Mouse (Mus musculus) common myeloid progenitor, adult 5-6 weeks (primary cell): ENCODE results near the gene Olfr125. TPM values are rescaled to one million over a fixed set of nuclear protein-coding genes. Genes with fewer than 3 reads are reported as not detected.

Source experiments
- ATAC-seq: replicated peaks from 2 replicates; pipeline ENCODE4 v1.8.0; 2016; ENCODE audit warnings: low read depth, mild to moderate bottlenecking, moderate TSS enrichment, inconsistent platforms; ENCODE audit not compliant: poor library complexity, severe bottlenecking
- total RNA-seq: library from RNA; stranded (forward); fragments of 200-1000, 187-1606 nt; gene quantifications from 2 replicates; pipeline ENCODE4 v1.2.3, GENCODE M21; 2017

The Olfr125 gene
- total RNA-seq: not detected in 2 replicates

DNA sequence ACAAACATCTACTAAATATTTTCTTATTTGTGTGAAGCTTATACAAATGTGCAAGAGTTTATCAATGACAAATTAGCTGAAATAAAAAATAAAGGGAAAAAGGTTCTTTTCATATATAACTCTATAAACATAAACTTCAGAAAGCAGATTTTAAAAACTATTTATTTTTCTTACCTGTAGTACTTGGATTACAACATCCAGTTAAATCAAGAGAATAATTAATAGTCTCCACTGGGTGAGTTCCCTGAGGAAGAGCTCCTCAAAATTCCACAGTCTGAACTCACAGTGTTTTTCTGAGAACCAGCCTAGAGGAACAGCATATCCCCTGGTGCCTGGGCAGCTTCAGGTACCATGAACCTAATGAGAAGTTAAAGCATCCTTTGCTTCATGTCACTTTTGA, at the start of gene Olfr125:
TSS of gene Olfr125 (plus strand) at position 301 of the 400 bp plus-strand sequence.
- ATAC-seq: no peak

DNA sequence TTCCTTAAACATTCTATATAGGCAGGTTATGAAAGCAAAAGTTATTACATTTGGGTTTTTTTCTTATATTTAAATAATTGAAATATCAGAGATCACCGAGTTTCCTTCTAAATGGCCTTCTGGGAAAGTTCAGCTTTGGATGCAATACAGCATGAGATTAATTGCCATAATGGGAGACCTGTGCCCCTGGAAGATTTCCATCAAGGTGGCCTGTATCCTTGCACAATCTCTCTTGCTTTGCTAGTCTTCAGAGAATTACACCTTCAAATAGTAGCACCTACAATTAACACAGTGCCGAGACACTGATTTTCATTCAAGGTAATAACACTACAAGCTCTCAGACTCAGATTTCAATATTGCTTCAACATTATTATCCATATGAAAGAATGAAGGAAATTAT, 39.5 kb upstream of the Olfr125 start, which contains the start of gene Olfr123:
TSS of gene Olfr123 (plus strand) at position 301 of the 400 bp plus-strand sequence.
- no peak for ATAC-seq

DNA sequence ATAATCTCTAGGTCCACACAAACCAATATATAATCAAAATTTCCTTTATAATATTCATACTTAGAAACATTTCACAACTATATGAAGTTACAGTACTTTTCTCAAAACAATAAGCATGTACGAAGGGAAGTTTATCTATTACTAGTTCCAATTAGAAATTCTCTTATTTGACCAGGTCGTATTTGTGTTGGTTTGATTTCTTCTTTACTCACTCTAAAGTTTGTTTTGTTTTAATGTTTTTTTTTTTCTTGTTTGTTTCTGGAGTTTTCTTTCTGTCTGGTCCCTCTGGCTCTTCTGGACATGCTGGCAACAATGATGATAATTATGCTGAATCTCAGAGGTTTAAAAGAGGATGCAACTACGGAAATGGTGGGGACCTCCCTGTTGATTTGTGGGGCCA, 33.2 kb upstream of the Olfr125 start, which contains the start of gene Olfr124:
TSS of gene Olfr124 (plus strand) at position 301 of the 400 bp plus-strand sequence.
- ATAC-seq: no peak

DNA sequence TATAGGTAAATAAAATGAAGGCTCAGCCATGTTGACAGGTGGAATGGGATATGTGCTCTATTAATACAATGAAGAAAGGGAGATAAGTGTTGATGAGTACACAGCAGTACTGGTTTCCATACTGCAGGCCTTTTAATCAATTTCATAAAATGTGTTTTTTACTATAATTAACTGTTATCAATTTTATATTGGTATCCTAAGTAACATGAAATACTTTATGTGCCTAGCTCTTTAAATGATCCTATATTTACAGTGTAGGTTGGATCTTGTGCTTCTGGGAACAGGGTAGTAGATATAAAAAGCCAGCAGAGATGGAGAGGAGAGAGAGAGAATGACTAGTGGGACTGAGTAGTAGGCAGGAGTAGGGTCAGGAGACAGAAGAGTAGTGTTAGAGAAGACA, 14.4 kb downstream of the Olfr125 start, which contains the start of gene Olfr126:
TSS of gene Olfr126 (plus strand) at position 301 of the 400 bp plus-strand sequence.
- ATAC-seq: no peak

DNA sequence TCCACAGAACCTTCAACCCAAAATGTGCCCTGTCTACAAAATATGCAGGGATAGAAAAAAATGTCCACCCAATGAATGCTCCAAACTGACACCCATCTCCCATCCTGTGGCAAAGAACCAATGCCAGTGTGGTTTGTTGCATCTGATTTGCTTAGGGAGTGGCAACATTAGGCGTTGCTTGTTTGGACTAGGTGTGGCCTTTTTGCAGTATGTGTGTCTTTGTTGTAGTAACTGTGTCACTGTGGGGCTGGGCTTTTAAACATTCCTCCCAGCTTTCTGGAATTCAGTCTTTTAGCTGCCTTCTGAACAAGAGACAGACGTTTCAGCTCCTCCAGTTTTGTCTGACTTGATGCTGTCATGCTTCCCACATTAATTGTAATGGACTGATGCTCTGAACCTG, 31.2 kb downstream of the Olfr125 start:
- no peak for ATAC-seq

DNA sequence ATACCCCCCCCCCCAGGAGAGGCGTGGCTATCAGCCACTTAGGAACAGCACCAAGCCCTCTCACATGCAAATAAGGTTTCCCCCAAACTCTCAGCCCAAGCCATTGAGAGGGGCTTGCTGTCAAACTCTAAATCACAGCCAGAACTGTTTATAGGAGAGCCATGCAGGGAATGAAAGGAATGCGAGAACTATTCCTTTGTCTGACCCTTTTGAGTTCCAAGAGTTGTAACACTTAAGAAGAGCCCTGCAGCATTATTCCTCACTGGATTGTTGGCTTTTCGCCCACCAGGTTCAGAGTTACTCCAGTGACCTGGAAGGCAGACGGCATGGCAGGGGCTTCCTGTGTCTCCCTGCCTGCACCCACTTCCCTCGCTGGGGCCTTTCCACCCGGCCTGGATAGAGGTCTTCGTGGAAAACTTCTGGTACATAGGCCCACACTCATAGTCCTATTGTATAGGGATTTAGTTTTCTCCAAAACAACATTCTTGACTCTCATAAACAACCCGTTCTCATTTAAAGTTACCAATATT, 37.0 kb downstream of the Olfr125 start:
- ATAC-seq: no peak

DNA sequence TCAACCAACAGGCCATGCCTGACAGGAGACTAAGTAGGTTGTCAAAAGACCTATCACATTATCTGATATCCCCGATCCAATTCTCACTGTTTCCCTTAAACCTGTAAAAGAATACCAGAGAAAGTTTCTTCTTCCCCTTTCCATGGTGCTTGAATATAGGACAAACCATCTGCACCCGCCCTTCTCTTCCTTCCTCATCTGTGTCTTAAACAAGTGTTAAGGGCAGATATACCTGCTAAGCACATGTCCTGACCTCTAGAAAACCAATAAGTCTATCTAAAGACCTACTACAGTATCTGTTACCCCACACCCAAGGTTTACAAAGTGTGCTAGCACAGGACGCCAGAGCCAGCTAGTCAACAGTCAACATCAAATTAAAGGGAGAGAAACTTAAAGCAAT, 41.1 kb downstream of the Olfr125 start:
- no peak for ATAC-seq

Other genes starting within 250 kb of the Olfr125 start
- gene Olfr114, start 240.2 kb upstream of the Olfr125 start, total RNA-seq: not detected in 2 replicates
- gene Olfr115, start 205.8 kb upstream of the Olfr125 start, total RNA-seq: not detected in 2 replicates
- not detected in 2 replicates for gene Olfr116, start 205.8 kb upstream of the Olfr125 start, total RNA-seq
- gene Olfr117, start 169.2 kb upstream of the Olfr125 start, total RNA-seq: not detected in 2 replicates
- not detected in 2 replicates for gene Olfr118, start 166.0 kb upstream of the Olfr125 start, total RNA-seq
- gene Olfr119, start 136.4 kb upstream of the Olfr125 start, total RNA-seq: not detected in 2 replicates
- gene Olfr120, start 111.1 kb upstream of the Olfr125 start, total RNA-seq: not detected in 2 replicates
- gene Olfr121, start 84.1 kb upstream of the Olfr125 start, total RNA-seq: not detected in 2 replicates
- gene Olfr122, start 64.3 kb upstream of the Olfr125 start, total RNA-seq: not detected in 2 replicates
- not detected in 2 replicates for gene Olfr123, start 39.4 kb upstream of the Olfr125 start, total RNA-seq
- not detected in 2 replicates for gene Olfr124, start 33.1 kb upstream of the Olfr125 start, total RNA-seq
- gene Olfr126, start 14.5 kb downstream of the Olfr125 start, total RNA-seq: not detected in 2 replicates
- gene Olfr127, start 67.5 kb downstream of the Olfr125 start, total RNA-seq: not detected in 2 replicates
- gene Olfr128, start 87.6 kb downstream of the Olfr125 start, total RNA-seq: not detected in 2 replicates
- not detected in 2 replicates for gene Olfr761, start 120.1 kb downstream of the Olfr125 start, total RNA-seq
- gene Olfr129, start 227.1 kb downstream of the Olfr125 start, total RNA-seq: not detected in 2 replicates
- gene Olfr130, start 231.0 kb downstream of the Olfr125 start, total RNA-seq: not detected in 2 replicates